Mouse (Mus musculus) myocyte (in vitro differentiated cells): ENCODE results near the gene Psmb6.

ENCODE experiments used
- CEBPB ChIP-seq: IDR thresholded peaks from 2 replicates; pipeline ENCODE4 v1.6.1; 2011; ENCODE audit warnings: mild to moderate bottlenecking, moderate library complexity; ENCODE audit not compliant: poor library complexity, insufficient read depth, severe bottlenecking
- MAX ChIP-seq: IDR thresholded peaks from one replicate; pipeline ENCODE4 v1.6.1; 2011; ENCODE audit warnings: low read depth, mild to moderate bottlenecking, control low read depth
- MYOD1 ChIP-seq, 3 experiments: IDR thresholded peaks; one replicate each; pipeline ENCODE4 v1.6.1; 2011; ENCODE audit warnings: control low read depth in 2 of 3, low read depth in 2 of 3, mild to moderate bottlenecking in 2 of 3, moderate library complexity in 1 of 3; ENCODE audit not compliant: insufficient read length in 2 of 3, control insufficient read depth in 1 of 3
- POLR2A ChIP-seq: IDR thresholded peaks from one replicate; pipeline ENCODE4 v1.6.1; 2011; ENCODE audit warnings: low read depth, mild to moderate bottlenecking, control low read depth, moderate library complexity; ENCODE audit not compliant: insufficient read length
- POLR2AphosphoS2 ChIP-seq: IDR thresholded peaks from one replicate; pipeline ENCODE4 v1.6.1; 2011; ENCODE audit warnings: low read depth, control low read depth; ENCODE audit not compliant: insufficient read length
- REST ChIP-seq: IDR thresholded peaks from one replicate; pipeline ENCODE4 v1.6.1; 2011; ENCODE audit warnings: mild to moderate bottlenecking, control low read depth, moderate library complexity; ENCODE audit not compliant: insufficient read depth, insufficient read length
- TCF12 ChIP-seq: IDR thresholded peaks from one replicate; pipeline ENCODE4 v1.6.1; 2011; ENCODE audit warnings: mild to moderate bottlenecking, control low read depth; ENCODE audit not compliant: poor library complexity, insufficient read depth, severe bottlenecking

DNA sequence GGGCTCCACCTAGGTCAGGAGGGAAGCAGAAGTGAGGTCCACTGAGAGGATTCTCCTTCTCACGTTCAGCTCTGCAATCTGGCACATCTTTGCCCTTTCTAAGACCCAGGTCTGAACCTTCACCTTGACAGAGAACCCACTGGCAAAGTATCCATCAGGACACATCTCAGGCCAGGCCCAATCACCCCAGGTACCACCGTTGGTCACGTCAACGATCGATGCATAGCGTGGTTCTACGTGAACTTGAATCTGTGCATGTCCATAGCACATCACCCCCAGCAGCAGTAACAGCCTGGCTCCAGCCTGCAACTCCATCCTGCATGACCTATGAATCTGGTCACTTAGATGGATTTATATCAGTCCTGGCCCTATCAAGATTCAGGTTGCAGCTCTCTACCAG lies 10.9 kb upstream of the Psmb6 start, which contains the start of gene Vmo1:
- no peak for TF ChIP-seq CEBPB
- no peak for TF ChIP-seq POLR2A
- TF ChIP-seq MYOD1 (IDR thresholded peaks at IDR 0.05; ENCODE audit: control insufficient read depth in 1 of 3, insufficient read length in 2 of 3, low read depth in 2 of 3), result no peak
- no peak for TF ChIP-seq POLR2AphosphoS2
- TF ChIP-seq MAX, result no peak
- TF ChIP-seq TCF12, result no peak
- no peak for TF ChIP-seq REST
